In the genomic region with DNA sequence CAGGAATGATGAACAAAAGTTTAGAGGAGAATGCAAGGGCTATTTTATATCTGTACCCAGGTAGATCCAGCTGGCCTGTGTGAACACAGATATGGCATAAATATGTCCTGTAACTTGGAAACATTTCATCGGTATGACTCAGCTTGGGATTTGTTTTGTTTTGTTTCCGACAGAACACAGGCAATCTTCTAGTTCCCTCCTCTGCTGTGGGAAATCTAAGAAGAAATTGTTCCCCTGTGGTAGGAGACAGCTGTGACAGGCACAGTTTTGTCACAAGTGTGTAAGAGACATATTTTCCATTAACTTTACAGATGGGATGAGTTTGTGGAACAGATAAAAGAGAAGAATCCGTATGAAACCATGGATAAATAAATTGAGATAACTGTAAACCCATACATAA, we compare ENCODE assay signal across 14 mouse cellular contexts.
"Had no signal": no experiment of that assay in that cellular context is flagged by ENCODE, and none has a peak within 500 bp of the region (broad histone marks: within the 10 kb centered on the region; RNA-seq: fewer than 3 reads in every experiment).

No protein-coding gene starts in this region.

- H3K4me1 ChIP-seq: midbrain, embryonic 10.5 days; midbrain, embryonic 13.5 days; midbrain, embryonic 15.5 days; neural tube, embryonic 12.5 days; stomach, embryonic 15.5 days had no signal

- H3K27ac ChIP-seq: midbrain, embryonic 10.5 days; midbrain, embryonic 13.5 days; midbrain, embryonic 15.5 days; neural tube, embryonic 12.5 days; stomach, embryonic 15.5 days; stomach, postnatal 0 days had no signal

- H3K4me3 ChIP-seq: midbrain, embryonic 10.5 days; midbrain, embryonic 13.5 days; midbrain, embryonic 15.5 days; neural tube, embryonic 12.5 days; stomach, embryonic 15.5 days had no signal

- H3K27me3 ChIP-seq: midbrain, embryonic 13.5 days; midbrain, embryonic 15.5 days; neural tube, embryonic 12.5 days; stomach, embryonic 15.5 days had no signal

- DNase-seq: lung, adult 18-20 months; lung, embryonic 14.5 days; lung, postnatal 10 days; lung, postnatal 4 days; right cerebral cortex, postnatal 14 days; thymus, adult 2 months; thymus, postnatal 25 days; thymus, postnatal 4 days had no signal
